Mouse (Mus musculus) stomach, postnatal 0 days (tissue): ENCODE data around the gene Dmrt2. TPM values are rescaled to one million over a fixed set of nuclear protein-coding genes. Genes with fewer than 3 reads are reported as not detected.

ENCODE experiments used
- ATAC-seq: fragments of 200-750 bp; cut with Nextera tagmentation; 2 replicates; pipeline ENCODE4 v1.8.0; 2017; ENCODE audit not compliant: low FRiP score, low TSS enrichment
- DNase-seq: peaks from one replicate; pipeline ENCODE4 v3.0.0-alpha.2; 2016; ENCODE audit warnings: low spot score
- H3K27ac ChIP-seq: fragments of 300-500 bp; sonication (generic); replicated peaks from 2 replicates; pipeline ENCODE4 v1.5.1; 2014; ENCODE audit warnings: mild to moderate bottlenecking, control low read depth
- H3K27me3 ChIP-seq: fragments of 300-500 bp; sonication (generic); 2 replicates; pipeline ENCODE4 v1.6.1; 2014; ENCODE audit warnings: low read length; ENCODE audit not compliant: control insufficient read depth, insufficient read depth
- H3K36me3 ChIP-seq: fragments of 300-500 bp; sonication (generic); 2 replicates; pipeline ENCODE4 v1.6.1; 2014; ENCODE audit warnings: low read length, mixed read lengths; ENCODE audit not compliant: control insufficient read depth, insufficient read depth
- H3K4me1 ChIP-seq: fragments of 300-500 bp; sonication (generic); replicated peaks from 2 replicates; pipeline ENCODE4 v1.6.1; 2014; ENCODE audit warnings: antibody characterized with exemption; ENCODE audit not compliant: control insufficient read depth, insufficient read depth
- H3K4me2 ChIP-seq: fragments of 300-500 bp; sonication (generic); replicated peaks from 2 replicates; pipeline ENCODE4 v1.6.1; 2014; ENCODE audit warnings: low read depth, mild to moderate bottlenecking, control low read depth, moderate library complexity
- H3K4me3 ChIP-seq: fragments of 300-500 bp; sonication (generic); 2 replicates; pipeline ENCODE4 v1.5.1; 2014; ENCODE audit warnings: low read depth, low read length, control low read depth
- H3K9ac ChIP-seq: fragments of 300-500 bp; sonication (generic); 2 replicates; pipeline ENCODE4 v1.6.1; 2014; ENCODE audit warnings: mild to moderate bottlenecking, low read length, control low read depth, mixed read lengths
- H3K9me3 ChIP-seq: fragments of 300-500 bp; sonication (generic); 2 replicates; pipeline ENCODE4 v1.6.1; 2016; ENCODE audit warnings: low read length; ENCODE audit not compliant: control insufficient read depth
- CTCF ChIP-seq: IDR thresholded peaks from 2 replicates; pipeline ENCODE4 v1.5.1; 2016; ENCODE audit warnings: antibody characterized with exemption, low read depth, mild to moderate bottlenecking, moderate library complexity
- EP300 ChIP-seq: optimal IDR thresholded peaks from 2 replicates; pipeline ENCODE3; 2016; ENCODE audit warnings: antibody characterized with exemption
- WGBS: fragments of 180-500 bp; shearing (Covaris S2); extraction: QIAGEN DNeasy Blood & Tissue Kit; methylation state at CpG from one replicate; pipeline ENCODE4 v1.1.7; 2014; 5-methylcytosine and 5-hydroxymethylcytosine counted together
- polyA plus RNA-seq: library from polyadenylated mRNA; unstranded; fragments of >200 nt; fragmentation: Nextera tagmentation; extraction: Ambion mirVana; gene quantifications from 2 replicates; pipeline ENCODE4 v1.2.1, GENCODE M21; 2015

Gene Dmrt2
- polyA plus RNA-seq, 1 experiment from 2014 or later = 1.2 TPM

DNA sequence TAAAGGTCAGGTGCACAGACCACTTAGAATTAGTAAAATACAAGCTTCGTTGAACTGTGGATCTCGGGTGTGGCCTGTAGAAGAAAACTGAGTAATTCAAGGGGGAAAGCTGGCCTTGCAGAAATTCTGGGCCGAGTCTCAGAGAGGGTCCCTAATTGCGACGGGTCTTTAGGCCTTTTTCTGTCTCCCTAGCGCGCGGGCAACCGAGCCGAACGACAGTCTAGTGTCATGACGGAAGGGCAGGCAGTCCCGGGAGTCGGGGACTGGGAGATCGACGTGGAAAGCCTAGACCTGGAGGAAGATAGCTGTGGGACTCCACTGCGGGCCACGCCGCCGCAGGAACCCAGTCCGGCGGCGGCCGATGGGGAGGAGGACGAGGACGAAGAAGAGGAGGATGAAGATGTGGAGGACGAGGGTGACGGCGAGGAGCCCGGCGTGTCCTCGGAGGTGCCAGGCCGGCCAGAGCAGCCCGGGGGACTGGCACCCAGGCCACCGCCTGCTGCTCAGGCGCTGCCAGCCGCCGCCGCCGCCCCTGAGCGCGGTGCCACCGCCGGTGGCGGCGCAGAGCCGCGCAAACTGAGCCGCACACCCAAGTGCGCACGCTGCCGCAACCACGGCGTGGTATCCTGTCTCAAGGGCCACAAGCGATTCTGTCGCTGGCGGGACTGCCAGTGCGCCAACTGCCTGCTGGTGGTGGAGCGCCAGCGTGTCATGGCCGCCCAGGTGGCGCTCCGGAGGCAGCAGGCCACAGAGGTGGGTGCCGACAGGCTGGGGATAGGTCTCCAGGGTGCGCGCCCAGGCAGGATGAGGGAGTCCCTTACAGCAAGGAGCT, 1.2 kb downstream of the Dmrt2 start:
- ATAC-seq = peak; percentile 58

DNA sequence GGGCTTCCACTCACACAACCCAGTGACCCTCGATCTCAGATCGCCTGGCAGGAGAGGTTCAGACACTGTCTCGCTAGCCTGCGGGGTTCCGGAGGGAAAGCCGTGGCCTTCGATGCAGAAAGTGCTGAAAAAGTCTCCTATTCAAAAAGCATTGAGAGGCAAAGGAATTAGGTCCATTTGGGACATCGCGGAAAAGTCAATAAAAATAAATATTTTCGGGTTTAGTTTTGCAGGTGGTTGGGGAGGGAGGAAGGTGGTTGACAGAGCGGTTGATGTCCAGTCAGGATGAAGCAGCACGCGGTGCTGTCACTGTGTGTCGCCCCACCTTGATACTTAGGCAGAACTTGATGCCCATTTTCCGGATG, 1.8 kb downstream of the Dmrt2 start:
- TF ChIP-seq EP300 (no peak), CTCF (no peak)
- H3K27ac ChIP-seq = no peak overlapping the region
- 3% methylated on average over 15 of the region's 15 CpGs for WGBS
- ATAC-seq = no peak
- H3K36me3 ChIP-seq = no peaks in the 10 kb centered on the region
- no peaks in the 10 kb centered on the region for H3K9me3 ChIP-seq
- H3K4me3 ChIP-seq = peak overlapping the region; percentile 42
- peak overlapping the region; percentile 67 for H3K4me2 ChIP-seq
- no peak for DNase-seq
- no peak overlapping the region; the same call in 1 of the 2 replicates for H3K9ac ChIP-seq
- H3K4me1 ChIP-seq = no peaks in the 10 kb centered on the region
- H3K27me3 ChIP-seq = peaks cover 23% of the 10 kb centered on the region; the same call in 1 of the 2 replicates

More for the DNA sequence above, 1.2 kb downstream of the Dmrt2 start:
- no peaks in the 10 kb centered on the region for H3K36me3 ChIP-seq
- DNase-seq = peak; percentile 62
- peak overlapping the region; percentile 67 for H3K4me2 ChIP-seq
- TF ChIP-seq EP300 = no peak
- peak; percentile 63 for TF ChIP-seq CTCF
- H3K9ac ChIP-seq = peak overlapping the region; percentile 13; the same call in 1 of the 2 replicates
- WGBS = 4% methylated on average over 62 of the region's 66 CpGs
- H3K27ac ChIP-seq = no peak overlapping the region
- H3K9me3 ChIP-seq = no peaks in the 10 kb centered on the region
- H3K4me1 ChIP-seq = no peaks in the 10 kb centered on the region
- peaks cover 23% of the 10 kb centered on the region; the same call in 1 of the 2 replicates for H3K27me3 ChIP-seq
- peak overlapping the region; percentile 42 for H3K4me3 ChIP-seq

DNA sequence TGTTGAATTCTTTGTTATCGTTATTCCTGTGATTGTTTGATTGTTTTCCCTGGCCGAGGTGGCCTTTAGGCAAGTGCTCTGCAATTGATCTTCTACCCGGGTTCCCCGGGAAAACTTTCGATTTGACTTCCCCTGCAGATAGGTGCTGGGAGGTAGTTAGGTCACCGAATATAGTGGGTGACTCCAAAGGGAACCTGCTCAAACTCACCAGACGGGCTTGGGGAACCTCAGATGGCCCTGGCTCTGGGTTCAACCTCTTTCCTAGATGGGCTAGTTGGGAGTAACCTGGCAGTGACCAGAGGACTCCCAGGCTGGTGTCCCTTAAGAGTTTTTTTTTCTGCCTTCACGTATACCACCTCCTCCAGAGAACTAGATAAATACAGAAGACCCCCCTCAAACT, 2.5 kb downstream of the Dmrt2 start:
- 12% methylated on average over 8 of the region's 8 CpGs for WGBS
- Histone ChIP-seq H3K27ac (no peak overlapping the region), H3K9me3 (no peaks in the 10 kb centered on the region), H3K4me3 (peak overlapping the region; percentile 42; the same call in 1 of the 2 replicates), H3K4me2 (no peak overlapping the region), H3K4me1 (no peaks in the 10 kb centered on the region), H3K36me3 (no peaks in the 10 kb centered on the region), H3K27me3 (peaks cover 22% of the 10 kb centered on the region; the same call in 1 of the 2 replicates), H3K9ac (no peak overlapping the region)
- DNase-seq (no peak), ATAC-seq (no peak)
- no peak for TF ChIP-seq CTCF

GRCm38 (mm10) chr19:25675866-25676440, 3.7 kb downstream of the Dmrt2 start:
- H3K36me3 ChIP-seq = no peaks in the 10 kb centered on the region
- H3K9ac ChIP-seq = no peak overlapping the region
- no peak overlapping the region for H3K4me2 ChIP-seq
- ATAC-seq (no peak), DNase-seq (no peak)
- no peak overlapping the region for H3K27ac ChIP-seq
- H3K27me3 ChIP-seq = peaks cover 12% of the 10 kb centered on the region; the same call in 1 of the 2 replicates
- TF ChIP-seq EP300 = no peak
- no peak for TF ChIP-seq CTCF
- no peaks in the 10 kb centered on the region for H3K9me3 ChIP-seq
- no peaks in the 10 kb centered on the region for H3K4me1 ChIP-seq
- H3K4me3 ChIP-seq = no peak overlapping the region
- 25% methylated on average over 9 of the region's 9 CpGs for WGBS

DNA sequence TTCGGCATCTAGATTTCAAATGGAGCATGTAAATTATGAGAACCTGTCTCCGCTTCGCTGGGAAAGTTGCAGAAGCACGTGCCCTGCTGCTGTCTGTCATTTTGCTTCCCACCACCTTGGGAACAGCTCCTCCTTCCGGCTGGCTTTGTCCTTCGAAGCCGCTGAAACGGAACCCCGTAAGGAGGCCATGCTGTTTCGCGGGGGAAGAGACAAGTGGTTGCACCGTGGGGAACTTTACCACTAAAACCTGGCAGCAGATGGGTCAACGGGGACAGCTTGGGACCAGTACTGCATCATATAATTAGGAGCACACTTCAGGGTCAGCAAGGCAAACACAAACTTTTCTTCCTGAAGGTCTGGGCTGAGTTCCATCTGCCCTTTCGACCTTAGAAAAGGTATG, 26.6 kb downstream of the Dmrt2 start:
- Histone ChIP-seq H3K4me1 (no peaks in the 10 kb centered on the region), H3K4me2 (no peak overlapping the region), H3K36me3 (no peaks in the 10 kb centered on the region), H3K27ac (no peak overlapping the region), H3K9ac (no peak overlapping the region), H3K4me3 (no peak overlapping the region), H3K9me3 (no peaks in the 10 kb centered on the region), H3K27me3 (no peaks in the 10 kb centered on the region)
- no peak for TF ChIP-seq EP300
- TF ChIP-seq CTCF = no peak
- ATAC-seq (no peak), DNase-seq (no peak)
- 72% methylated on average over 14 of the region's 14 CpGs for WGBS

DNA sequence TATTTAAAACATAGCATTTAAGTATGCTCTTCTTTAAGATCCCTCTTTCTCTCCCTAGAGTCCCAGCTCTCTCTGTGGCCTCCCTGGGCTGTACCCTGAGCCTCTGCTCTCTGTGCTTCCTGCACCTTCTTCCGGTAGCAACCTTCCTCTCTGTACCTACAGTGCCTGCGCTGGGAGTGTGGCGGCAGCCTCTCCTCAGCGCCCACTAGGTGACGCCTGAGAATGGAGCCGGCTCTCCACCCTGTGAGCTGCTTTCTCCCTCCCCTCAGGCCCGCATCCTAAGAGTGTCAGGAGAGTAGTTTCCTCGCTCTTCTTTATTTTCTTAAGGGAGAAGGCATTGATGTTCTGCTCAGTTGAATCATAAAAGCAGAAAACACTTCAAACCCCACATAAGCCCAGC, 41.2 kb downstream of the Dmrt2 start:
- DNase-seq = peak; percentile 71
- WGBS = 13% methylated on average over 8 of the region's 8 CpGs
- no peak overlapping the region for H3K4me3 ChIP-seq
- peak; percentile 83 for ATAC-seq
- H3K27ac ChIP-seq = no peak overlapping the region
- no peak overlapping the region for H3K9ac ChIP-seq
- no peaks in the 10 kb centered on the region for H3K36me3 ChIP-seq
- no peaks in the 10 kb centered on the region for H3K27me3 ChIP-seq
- TF ChIP-seq EP300 = no peak
- peak; percentile 81 for TF ChIP-seq CTCF
- H3K9me3 ChIP-seq = no peaks in the 10 kb centered on the region
- H3K4me1 ChIP-seq = no peaks in the 10 kb centered on the region
- H3K4me2 ChIP-seq = no peak overlapping the region
